Mouse (Mus musculus) brain, embryonic 14.5 days (tissue): ENCODE measurements around the gene Tmbim1.

Experiments
- CTCF ChIP-seq: fragments of 200-500 bp; IDR thresholded peaks from 2 replicates; pipeline ENCODE4 v1.5.1; 2012; ENCODE audit warnings: inconsistent platforms, mild to moderate bottlenecking, moderate library complexity, borderline replicate concordance; ENCODE audit not compliant: insufficient read depth, insufficient read length; ENCODE audit errors: extremely low read depth
- POLR2A ChIP-seq: fragments of 200-500 bp; IDR thresholded peaks from 2 replicates; pipeline ENCODE4 v1.6.1; 2012; ENCODE audit warnings: mild to moderate bottlenecking, inconsistent platforms, borderline replicate concordance; ENCODE audit not compliant: poor library complexity, insufficient read depth, insufficient read length, severe bottlenecking; ENCODE audit errors: extremely low read depth

- TF ChIP-seq CTCF = no peak
- TF ChIP-seq POLR2A = no peak
These were observed 3.2 kb downstream of the Tmbim1 start for GRCm38 (mm10) chr1:74302229-74302628.
